Mouse (Mus musculus) limb, embryonic 12.5 days (tissue): ENCODE results near the gene Kansl1. TPM values are rescaled to one million over a fixed set of nuclear protein-coding genes. Genes with fewer than 3 reads are reported as not detected.

Experiments used
- ATAC-seq: fragments of 200-750 bp; cut with Nextera tagmentation; 2 replicates; pipeline ENCODE4 v1.8.0; 2017; ENCODE audit warnings: low read depth, moderate TSS enrichment; ENCODE audit not compliant: insufficient number of reproducible peaks, insufficient read depth, low FRiP score, low TSS enrichment
- H3K27ac ChIP-seq: fragments of 300-500 bp; sonication (generic); 2 replicates; pipeline ENCODE4 v1.5.1; 2016; ENCODE audit warnings: mild to moderate bottlenecking, moderate library complexity
- H3K27me3 ChIP-seq: fragments of 300-500 bp; sonication (generic); 2 replicates; pipeline ENCODE4 v1.6.1; 2016; ENCODE audit warnings: mild to moderate bottlenecking, moderate library complexity
- H3K36me3 ChIP-seq: fragments of 300-500 bp; sonication (generic); 2 replicates; pipeline ENCODE4 v1.6.1; 2016; ENCODE audit warnings: mild to moderate bottlenecking, moderate library complexity
- H3K4me1 ChIP-seq: fragments of 300-500 bp; sonication (generic); replicated peaks from 2 replicates; pipeline ENCODE4 v1.6.1; 2016
- H3K4me2 ChIP-seq: fragments of 300-500 bp; sonication (generic); 2 replicates; pipeline ENCODE4 v1.6.1; 2016; ENCODE audit warnings: mild to moderate bottlenecking, moderate library complexity
- H3K4me3 ChIP-seq: fragments of 300-500 bp; sonication (generic); replicated peaks from 2 replicates; pipeline ENCODE4 v1.5.1; 2016; ENCODE audit warnings: mild to moderate bottlenecking
- H3K9ac ChIP-seq: fragments of 300-500 bp; sonication (generic); replicated peaks from 2 replicates; pipeline ENCODE4 v1.6.1; 2016; ENCODE audit warnings: mild to moderate bottlenecking, moderate library complexity
- H3K9me3 ChIP-seq: fragments of 300-500 bp; sonication (generic); 2 replicates; pipeline ENCODE4 v1.6.1; 2016; ENCODE audit warnings: mild to moderate bottlenecking, moderate library complexity
- WGBS: fragments of 180-500 bp; shearing (Covaris S2); methylation state at CpG from one replicate; pipeline ENCODE4 v1.1.7; 2016; 5-methylcytosine and 5-hydroxymethylcytosine counted together
- polyA plus RNA-seq: library from polyadenylated mRNA; unstranded; fragments of >200 nt; fragmentation: Nextera tagmentation; extraction: Ambion mirVana; gene quantifications from 2 replicates; pipeline ENCODE4 v1.2.1, GENCODE M21; 2016

Kansl1 gene
- polyA plus RNA-seq, 1 experiment from 2014 or later: 30.9 TPM

DNA sequence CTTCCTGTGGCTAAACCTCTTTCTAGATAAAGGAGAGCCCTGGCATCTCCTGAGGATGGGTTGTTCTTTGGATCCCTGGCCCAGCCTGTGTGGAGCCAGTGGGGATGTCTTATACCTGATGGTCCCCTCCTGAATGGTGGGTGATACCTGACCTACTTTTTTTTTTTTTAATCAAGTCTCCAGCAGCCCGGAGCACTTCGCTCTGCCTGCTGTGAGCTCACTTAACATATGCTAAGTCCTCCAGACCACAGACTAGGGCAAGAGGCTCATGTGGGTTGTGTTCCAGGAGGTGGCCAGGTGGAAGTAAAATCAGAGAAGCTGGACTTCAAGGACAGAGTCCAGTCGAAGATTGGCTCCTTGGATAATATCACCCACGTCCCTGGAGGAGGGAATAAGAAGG lies 146.5 kb downstream of the Kansl1 start:
- no peak for ATAC-seq

DNA sequence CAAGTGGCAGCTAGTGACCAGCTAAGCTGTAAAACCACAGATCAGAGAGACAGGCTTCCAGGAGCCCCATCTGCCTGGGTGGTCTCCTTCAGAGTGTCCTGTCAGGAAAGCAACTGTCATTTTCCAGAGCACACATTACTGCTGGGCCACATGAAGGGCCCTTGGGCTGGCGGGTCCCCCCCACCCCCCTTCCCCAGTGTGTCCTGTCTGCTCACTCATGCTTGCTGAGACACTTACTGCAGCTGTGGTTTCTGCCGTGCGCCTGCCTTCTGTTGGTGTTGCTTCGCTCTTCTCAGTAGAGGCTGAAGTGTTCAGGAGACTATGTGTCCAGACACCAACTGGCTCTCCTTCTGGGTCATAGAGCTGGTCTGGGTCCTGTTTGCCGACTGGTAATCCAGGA lies 148.2 kb downstream of the Kansl1 start:
- H3K9me3 ChIP-seq: no peaks in the 10 kb centered on the region
- peaks cover 26% of the 10 kb centered on the region for H3K27me3 ChIP-seq
- no peak overlapping the region for H3K4me2 ChIP-seq
- no peak for ATAC-seq
- H3K9ac ChIP-seq: no peak overlapping the region
- H3K4me1 ChIP-seq: peaks cover 16% of the 10 kb centered on the region
- no peak overlapping the region for H3K27ac ChIP-seq
- no peak overlapping the region for H3K4me3 ChIP-seq
- WGBS: 39% methylated on average over 5 of the region's 5 CpGs
- H3K36me3 ChIP-seq: no peaks in the 10 kb centered on the region

More for the DNA sequence above, 146.5 kb downstream of the Kansl1 start:
- H3K27ac ChIP-seq: no peak overlapping the region
- H3K9me3 ChIP-seq: 0 out of 2 replicates have a peak, but pooled peaks cover 4% of the 10 kb centered on the region
- H3K36me3 ChIP-seq: no peaks in the 10 kb centered on the region
- H3K27me3 ChIP-seq: peaks cover 26% of the 10 kb centered on the region
- no peak overlapping the region for H3K9ac ChIP-seq
- no peak overlapping the region for H3K4me3 ChIP-seq
- peaks cover 16% of the 10 kb centered on the region for H3K4me1 ChIP-seq
- H3K4me2 ChIP-seq: no peak overlapping the region
- WGBS: 34% methylated on average over 4 of the region's 4 CpGs

DNA sequence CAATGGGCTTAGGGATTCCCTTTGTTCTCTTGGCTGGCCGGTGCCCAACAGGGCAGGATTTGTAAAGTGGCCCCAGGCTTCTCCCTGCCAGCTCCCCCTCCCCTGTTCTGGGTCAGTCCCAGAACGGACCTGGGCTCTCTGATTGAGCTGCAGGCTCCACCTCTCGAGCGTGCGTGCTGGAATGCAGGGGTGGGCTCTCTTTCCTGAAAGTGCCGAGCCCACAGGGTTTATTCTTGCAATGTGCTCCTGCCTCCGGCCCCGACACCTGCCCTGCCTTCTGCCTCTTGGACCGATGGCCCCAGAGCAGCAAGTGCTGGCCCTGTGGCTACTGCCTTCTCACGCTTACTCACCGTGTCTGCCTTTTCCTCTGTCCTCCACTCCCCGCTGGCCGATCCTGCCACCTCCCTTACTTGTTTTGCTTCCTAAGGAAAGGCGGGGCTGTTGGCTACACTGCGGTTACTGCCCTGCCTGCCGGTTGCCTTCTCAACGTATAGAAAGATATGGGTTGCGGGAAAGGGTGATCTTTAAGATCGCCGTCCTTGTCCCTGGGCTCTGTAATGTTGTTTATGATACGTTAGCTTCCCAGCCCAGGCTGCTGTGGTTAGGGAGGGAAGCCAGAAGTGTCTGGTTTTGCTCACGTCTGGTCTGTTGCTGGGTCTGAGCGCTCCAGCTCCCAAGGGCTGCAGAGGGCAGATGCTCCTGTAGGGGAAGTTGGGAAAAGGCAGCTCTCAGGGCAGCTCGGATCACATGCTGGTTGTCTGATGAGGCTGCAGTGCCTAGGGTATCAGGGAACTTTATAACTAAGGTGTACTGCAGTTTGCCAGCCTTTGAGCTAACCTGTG lies 149.5 kb downstream of the Kansl1 start:
- WGBS: 1% methylated on average over 24 of the region's 24 CpGs
- peak overlapping the region; percentile 83 for H3K4me2 ChIP-seq

DNA sequence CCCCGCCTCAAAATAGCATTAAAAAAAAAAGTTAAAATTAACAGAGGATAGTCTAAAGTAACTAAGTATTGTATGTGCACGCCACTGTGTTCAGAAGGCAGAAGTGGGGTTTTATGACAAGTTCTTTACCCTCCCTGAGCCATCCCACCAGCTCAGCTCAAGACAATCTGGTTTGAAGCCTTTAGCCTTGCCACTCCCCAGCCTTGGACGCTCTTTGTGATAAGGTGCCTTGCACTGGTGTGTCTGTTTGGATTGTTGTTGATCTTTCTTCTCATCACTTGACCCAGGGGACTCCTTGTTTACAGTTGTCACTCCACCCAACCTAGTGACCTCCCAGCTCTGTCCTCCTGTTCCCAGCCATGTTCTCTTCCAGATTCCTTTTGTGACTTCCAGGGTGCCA lies 151.0 kb downstream of the Kansl1 start:
- 77% methylated on average over 3 of the region's 3 CpGs for whole genome bisulfite sequencing
- no peaks in the 10 kb centered on the region for H3K36me3 ChIP-seq

More for the DNA sequence above, 149.5 kb downstream of the Kansl1 start:
- ATAC-seq: peak; percentile 45; the same call in 1 of the 2 replicates
- Histone ChIP-seq H3K4me3 (peak overlapping the region; percentile 50), H3K36me3 (no peaks in the 10 kb centered on the region), H3K9me3 (no peaks in the 10 kb centered on the region), H3K9ac (peak overlapping the region; percentile 60), H3K27me3 (peaks cover 26% of the 10 kb centered on the region), H3K4me1 (peaks cover 16% of the 10 kb centered on the region), H3K27ac (0 out of 2 replicates have a peak overlapping the region, but pooled peaks have one; percentile 17)

DNA sequence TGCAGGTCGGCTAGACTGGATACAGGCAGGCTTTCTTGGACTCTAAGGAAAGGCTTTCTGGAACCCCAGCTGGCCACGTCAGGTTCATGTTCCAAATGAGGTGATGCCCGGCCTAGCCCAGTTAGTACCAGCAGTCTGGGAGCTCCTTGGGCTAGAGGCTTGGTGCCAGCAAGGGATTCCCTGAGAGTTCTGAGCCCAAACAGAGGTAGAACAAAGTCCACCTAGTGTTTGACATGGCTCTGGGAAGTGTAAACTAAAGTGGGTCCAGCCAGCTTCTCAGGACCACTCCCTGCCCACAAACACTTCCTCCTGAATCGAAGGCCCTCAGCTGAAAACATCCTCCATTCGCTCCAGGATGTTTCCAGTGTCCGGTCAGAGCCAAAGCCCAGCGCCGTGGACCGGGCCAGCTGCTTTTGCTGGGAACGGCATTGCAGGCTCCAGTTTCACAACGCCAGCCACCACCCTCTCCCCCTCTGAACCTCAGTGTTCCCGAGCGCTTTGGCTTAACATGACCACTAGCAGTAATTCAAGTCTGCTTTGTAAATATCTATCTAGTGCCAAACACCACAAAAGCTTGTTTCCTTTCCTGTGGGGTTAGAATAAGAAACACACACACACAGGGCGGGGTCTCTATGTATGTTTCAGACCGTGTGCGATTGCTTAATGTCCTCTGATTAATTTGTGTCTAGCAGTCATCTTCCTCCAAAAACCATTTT lies 151.8 kb downstream of the Kansl1 start:
- 73% methylated on average over 16 of the region's 16 CpGs for WGBS
- Histone ChIP-seq H3K9ac (no peak overlapping the region), H3K27ac (no peak overlapping the region), H3K27me3 (peaks cover 31% of the 10 kb centered on the region), H3K4me3 (no peak overlapping the region), H3K4me1 (peaks cover 16% of the 10 kb centered on the region), H3K4me2 (no peak overlapping the region), H3K36me3 (no peaks in the 10 kb centered on the region), H3K9me3 (no peaks in the 10 kb centered on the region)
- no peak for ATAC-seq

More for the DNA sequence above, 151.0 kb downstream of the Kansl1 start:
- no peak overlapping the region for H3K4me2 ChIP-seq
- H3K9ac ChIP-seq: no peak overlapping the region
- H3K27me3 ChIP-seq: peaks cover 30% of the 10 kb centered on the region
- no peak overlapping the region for H3K27ac ChIP-seq
- H3K4me3 ChIP-seq: no peak overlapping the region
- no peak for ATAC-seq
- peaks cover 16% of the 10 kb centered on the region for H3K4me1 ChIP-seq
- no peaks in the 10 kb centered on the region for H3K9me3 ChIP-seq

DNA sequence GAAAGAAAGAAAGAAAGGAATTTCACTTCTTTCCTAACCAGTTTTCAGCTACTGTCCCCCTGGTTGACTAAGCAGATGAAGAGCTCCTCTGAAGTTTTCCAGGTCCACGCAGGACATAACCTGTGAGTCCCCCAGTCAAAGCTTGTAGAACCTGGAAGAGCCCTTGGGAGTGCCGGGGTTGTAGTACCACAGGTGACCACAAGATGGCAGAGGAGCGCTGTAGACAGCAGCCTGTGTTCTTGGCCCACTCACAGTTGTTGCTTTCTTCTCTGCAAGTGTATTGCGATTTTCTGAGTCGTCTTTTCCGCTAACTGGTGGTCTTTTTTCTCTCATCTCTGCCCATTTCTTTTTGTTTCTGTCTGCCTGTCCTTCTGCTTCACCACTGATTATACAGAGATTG lies 153.0 kb downstream of the Kansl1 start:
- no peak overlapping the region for H3K4me3 ChIP-seq
- H3K4me2 ChIP-seq: no peak overlapping the region
- no peaks in the 10 kb centered on the region for H3K36me3 ChIP-seq
- H3K27ac ChIP-seq: no peak overlapping the region
- ATAC-seq: no peak
- H3K9ac ChIP-seq: no peak overlapping the region
- H3K9me3 ChIP-seq: no peaks in the 10 kb centered on the region
- peaks cover 37% of the 10 kb centered on the region for H3K27me3 ChIP-seq
- H3K4me1 ChIP-seq: peaks cover 15% of the 10 kb centered on the region
- WGBS: 8% methylated on average over 6 of the region's 6 CpGs

DNA sequence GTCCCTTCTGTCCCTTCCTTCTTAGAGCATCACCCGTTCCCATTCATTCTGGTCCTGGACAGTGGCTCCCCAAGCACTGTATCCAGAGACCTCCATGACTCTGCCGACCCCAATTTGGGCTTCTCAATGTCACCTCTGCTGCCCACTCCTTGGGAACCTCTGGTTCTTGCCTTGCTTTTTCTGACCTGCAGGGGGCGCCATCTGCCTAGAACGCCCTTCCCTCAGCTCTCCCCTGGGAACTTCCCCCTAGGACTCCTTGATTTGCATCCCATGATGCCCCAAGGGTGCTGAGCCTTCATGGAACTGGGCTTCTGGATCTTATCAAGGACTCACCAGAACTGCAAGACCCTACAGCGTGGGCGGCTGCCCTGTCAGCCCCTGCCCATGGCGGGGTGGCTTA lies 157.0 kb downstream of the Kansl1 start:
- Histone ChIP-seq H3K27ac (no peak overlapping the region), H3K9ac (no peak overlapping the region), H3K4me2 (no peak overlapping the region), H3K36me3 (no peaks in the 10 kb centered on the region), H3K27me3 (peaks cover 39% of the 10 kb centered on the region), H3K4me3 (no peak overlapping the region), H3K4me1 (peaks cover 5% of the 10 kb centered on the region; the same call in 1 of the 2 replicates), H3K9me3 (no peaks in the 10 kb centered on the region)
- ATAC-seq: no peak
- WGBS: 67% methylated on average over 7 of the region's 7 CpGs

DNA sequence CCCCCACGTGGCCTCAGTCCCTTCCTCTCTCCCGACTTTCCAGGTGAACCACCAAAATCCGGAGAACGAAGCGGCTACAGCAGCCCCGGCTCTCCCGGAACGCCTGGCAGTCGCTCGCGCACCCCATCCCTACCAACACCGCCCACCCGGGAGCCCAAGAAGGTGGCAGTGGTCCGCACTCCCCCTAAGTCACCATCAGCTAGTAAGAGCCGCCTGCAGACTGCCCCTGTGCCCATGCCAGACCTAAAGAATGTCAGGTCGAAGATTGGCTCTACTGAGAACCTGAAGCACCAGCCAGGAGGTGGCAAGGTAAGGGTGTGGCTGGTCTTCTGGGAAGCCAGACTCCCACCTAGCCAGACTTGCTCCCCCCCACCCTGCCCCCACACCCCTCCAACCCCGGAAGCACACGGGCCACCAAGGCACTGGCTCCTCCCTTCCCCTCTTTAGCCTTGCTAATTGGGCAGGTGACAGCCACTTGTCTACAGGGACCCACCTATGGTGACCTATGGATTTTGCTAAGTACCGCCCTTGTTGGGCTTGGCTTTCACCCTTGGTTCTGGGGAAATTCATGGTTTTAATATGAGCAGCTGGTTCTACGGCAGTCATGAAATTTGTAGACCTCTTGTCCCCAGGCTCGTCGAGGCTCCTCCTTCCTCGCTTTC lies 158.3 kb downstream of the Kansl1 start:
- peak overlapping the region; percentile 45 for H3K4me2 ChIP-seq
- H3K9me3 ChIP-seq: no peaks in the 10 kb centered on the region
- 11% methylated on average over 23 of the region's 23 CpGs for WGBS
- no peak for ATAC-seq
- H3K9ac ChIP-seq: no peak overlapping the region
- H3K27me3 ChIP-seq: peaks cover 43% of the 10 kb centered on the region
- no peak overlapping the region for H3K27ac ChIP-seq
- no peaks in the 10 kb centered on the region for H3K36me3 ChIP-seq
- peaks cover 5% of the 10 kb centered on the region; the same call in 1 of the 2 replicates for H3K4me1 ChIP-seq
- peak overlapping the region; percentile 12; the same call in 1 of the 2 replicates for H3K4me3 ChIP-seq

DNA sequence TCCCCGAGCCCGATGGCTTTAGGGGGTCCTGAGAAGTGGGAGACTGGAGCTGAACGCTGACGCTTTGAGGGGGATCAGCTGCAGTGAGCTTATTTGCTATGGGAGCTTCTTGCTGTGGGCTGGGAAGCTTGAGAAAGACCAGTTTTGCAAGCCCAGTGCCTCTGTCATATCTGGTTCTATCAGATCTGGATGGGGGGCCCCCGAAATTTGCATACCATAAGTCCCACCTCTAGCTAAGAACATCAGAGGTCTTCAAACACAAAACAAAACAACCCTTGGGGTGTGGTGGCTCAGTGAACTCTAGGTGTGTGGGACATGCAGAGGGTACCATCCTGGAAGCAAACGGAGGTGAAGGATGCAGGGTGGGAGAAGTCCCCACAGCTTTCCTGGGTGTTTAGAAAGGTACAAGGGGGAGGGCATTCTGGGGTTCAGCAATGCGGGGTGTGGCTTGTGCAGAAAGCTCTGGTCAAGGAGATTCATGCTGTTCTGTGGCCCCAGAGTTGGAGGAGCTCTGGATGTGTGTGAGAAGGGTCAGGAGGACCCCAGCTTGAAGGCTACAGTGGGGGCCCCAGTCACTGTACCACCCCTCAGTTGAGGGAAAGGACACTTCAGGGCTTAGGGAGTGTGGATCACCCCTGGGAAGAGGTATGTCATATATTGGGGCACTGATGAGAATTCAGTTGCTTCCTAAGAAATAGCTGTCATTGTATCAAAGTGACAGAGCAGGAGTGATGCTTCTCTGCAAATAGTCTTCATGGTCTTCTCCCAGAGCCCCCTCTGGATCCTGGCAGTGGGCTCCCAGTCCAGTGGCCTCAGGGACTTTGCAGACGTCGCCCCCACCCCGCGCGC lies 159.1 kb downstream of the Kansl1 start:
- 32% methylated on average over 12 of the region's 12 CpGs for WGBS
- H3K4me3 ChIP-seq: 0 out of 2 replicates have a peak overlapping the region, but pooled peaks have one; percentile 12
- H3K36me3 ChIP-seq: no peaks in the 10 kb centered on the region
- H3K4me1 ChIP-seq: peaks cover 5% of the 10 kb centered on the region; the same call in 1 of the 2 replicates
- peaks cover 43% of the 10 kb centered on the region for H3K27me3 ChIP-seq
- no peak overlapping the region for H3K27ac ChIP-seq
- no peak overlapping the region for H3K9ac ChIP-seq
- H3K9me3 ChIP-seq: no peaks in the 10 kb centered on the region
- ATAC-seq: no peak
- H3K4me2 ChIP-seq: peak overlapping the region; percentile 45

DNA sequence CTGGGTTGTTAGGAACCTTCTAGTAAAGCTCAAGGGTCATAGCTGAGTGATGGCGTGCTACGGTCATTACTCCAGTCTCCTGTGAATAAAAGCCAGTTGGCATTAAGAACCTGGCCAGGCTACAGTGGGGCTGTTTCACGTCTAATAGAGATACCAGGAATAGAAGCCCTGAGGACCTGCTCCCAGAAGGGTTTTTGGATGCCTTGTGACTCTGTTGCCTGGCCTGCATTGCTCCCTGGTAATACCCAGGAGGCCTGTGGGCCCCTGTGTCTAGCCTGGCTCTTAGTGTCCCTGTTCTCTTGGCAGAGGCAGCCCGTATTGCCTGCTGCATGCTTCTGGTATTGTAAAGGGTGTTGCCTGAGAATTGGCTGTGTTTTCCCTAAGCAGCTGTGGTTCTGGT lies 161.5 kb downstream of the Kansl1 start:
- Histone ChIP-seq H3K9me3 (no peaks in the 10 kb centered on the region), H3K4me3 (no peak overlapping the region), H3K9ac (no peak overlapping the region), H3K4me1 (peaks cover 18% of the 10 kb centered on the region), H3K27me3 (peaks cover 39% of the 10 kb centered on the region), H3K27ac (no peak overlapping the region), H3K4me2 (no peak overlapping the region), H3K36me3 (no peaks in the 10 kb centered on the region)
- ATAC-seq: no peak
- 74% methylated on average over 4 of the region's 4 CpGs for WGBS
